Mouse (Mus musculus): ENCODE data around the gene Ubc. TPM values are rescaled to one million over a fixed set of nuclear protein-coding genes. Genes with fewer than 3 reads are reported as not detected.
"Not testable (repeated sequence)": the region's sequence is repeated elsewhere in the genome, so short reads cannot be mapped to it uniquely, and the experiment has no call there.

Ubc gene
- total RNA-seq, 2 experiments from 2014 or later = 810 to 811 TPM

GRCm38 (mm10) chr5:125405546-125406248, 15.7 kb upstream of the Ubc start:
- intact Hi-C loops (cut with DNase I) = loop anchor here (2.0 kb wide), 1 partner anchor 15 kb away; the partner anchor contains the start of gene Ubc
- peak; percentile 89 to 94 for DNase-seq (ENCODE audit: low spot score in 2 of 2)

- intact Hi-C loops (cut with DNase I) = loop anchor here (2.0 kb wide), 1 partner anchor 14 kb away; the partner anchor contains the start of gene Ubc
- peak; percentile 76 to 77 for DNase-seq (ENCODE audit: low spot score in 2 of 2)
Observed at GRCm38 (mm10) chr5:125404903-125405545, 15.0 kb upstream of the Ubc start.

GRCm38 (mm10) chr5:125404536-125404902, 14.5 kb upstream of the Ubc start:
- intact Hi-C loops (cut with DNase I) = loop anchor here (2.0 kb wide), 1 partner anchor 14 kb away; the partner anchor contains the start of gene Ubc
- no peak for DNase-seq (ENCODE audit: low spot score in 2 of 2)

DNA sequence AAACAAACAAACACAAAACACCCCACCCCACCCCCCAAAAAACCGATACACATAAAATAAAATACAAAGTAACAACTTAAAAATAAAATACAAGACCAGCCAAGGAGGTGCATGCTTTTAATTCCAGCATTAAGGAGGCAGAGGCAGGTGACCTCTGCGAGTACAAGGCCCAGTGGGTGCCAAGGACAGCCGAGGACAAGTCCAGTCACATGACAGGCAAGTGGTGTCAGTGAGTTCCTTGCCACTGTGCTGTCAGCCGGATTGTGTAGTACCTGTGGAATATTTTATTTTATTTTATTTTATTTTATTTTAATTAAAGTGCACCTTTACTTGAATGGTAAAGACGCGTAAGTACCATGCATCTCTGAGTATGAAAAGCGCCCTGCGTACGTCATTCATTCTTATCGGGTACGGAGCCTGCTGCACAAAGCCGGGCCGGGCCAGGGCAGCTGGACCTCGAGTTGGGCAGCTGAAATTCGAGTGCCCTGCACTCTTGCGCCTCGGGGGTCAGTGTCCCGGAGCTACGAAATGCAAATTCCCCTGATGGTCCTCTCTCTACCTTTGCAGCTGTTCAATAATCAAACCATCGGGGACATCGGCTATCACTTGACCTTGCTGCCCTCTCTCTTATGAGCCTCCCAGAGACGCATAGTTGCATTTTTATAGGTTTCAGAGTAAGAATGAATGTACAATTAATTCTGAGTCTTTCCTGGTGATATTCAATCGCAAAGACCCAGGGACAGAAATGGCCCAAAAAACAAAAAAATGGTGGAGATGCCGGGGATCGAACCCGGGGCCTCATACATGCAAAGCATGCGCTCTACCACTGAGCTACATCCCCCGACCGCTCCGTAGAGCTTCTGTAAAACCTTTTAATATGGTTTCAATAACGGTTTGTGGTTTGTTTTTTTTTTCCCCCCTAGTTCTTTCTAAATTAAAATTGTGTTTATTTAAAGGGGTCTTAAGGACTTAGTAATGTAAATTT, 13.8 kb upstream of the Ubc start:
- DNase-seq (ENCODE audit: low spot score in 2 of 2) = peak; percentile 76 to 82
- intact Hi-C loops (cut with DNase I) = loop anchor here (2.0 kb wide), 1 partner anchor 13 kb away; the partner anchor contains the start of gene Ubc

DNA sequence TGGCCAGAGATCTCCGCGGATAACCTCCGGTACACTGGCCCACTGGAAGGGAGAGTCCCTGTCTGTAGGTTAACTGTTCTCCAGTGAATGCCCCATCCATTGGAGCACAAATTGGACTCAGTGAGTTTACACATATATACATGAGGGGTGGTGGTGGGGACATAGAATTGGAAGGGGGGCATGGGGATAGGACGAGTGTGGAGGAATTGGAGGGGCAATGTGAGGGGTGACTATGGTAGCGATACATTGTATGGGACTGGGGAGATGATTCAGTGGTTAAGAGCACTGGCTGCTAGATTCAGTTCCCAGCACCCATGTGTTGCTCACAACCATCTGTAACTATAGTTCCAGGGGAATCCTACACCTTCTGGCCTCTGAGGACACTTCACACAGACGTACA, 13.0 kb upstream of the Ubc start:
- intact Hi-C loops (cut with DNase I) = no loop called here
- DNase-seq (ENCODE audit: low spot score in 2 of 2) = no peak

- intact Hi-C loops (cut with DNase I) = no loop called here
- DNase-seq (ENCODE audit: low spot score in 2 of 2) = no peak
Observed at GRCm38 (mm10) chr5:125402476-125402875, 12.5 kb upstream of the Ubc start.

- no peak for DNase-seq (ENCODE audit: low spot score in 2 of 2)
- intact Hi-C loops (cut with DNase I) = no loop called here
Observed at GRCm38 (mm10) chr5:125400903-125401302, 10.9 kb upstream of the Ubc start.

DNA sequence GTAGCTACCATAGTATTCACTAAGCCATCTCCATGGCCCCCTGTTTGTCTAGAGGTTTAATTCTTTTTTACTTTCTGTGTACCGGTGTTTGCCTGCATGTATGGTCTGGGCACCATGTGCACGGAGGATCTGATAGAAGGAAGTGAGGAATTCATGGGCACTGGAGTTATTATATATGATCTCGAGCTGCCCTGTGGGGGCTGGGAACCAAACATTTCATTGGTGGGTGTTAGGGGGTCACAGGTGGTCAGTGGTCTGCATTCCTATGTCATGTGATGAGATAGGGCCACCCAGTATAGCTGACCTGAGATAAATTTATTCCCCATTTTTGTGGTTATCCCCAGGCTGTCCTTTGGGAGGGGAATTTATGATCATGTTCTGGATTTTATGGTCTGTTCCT, 5.0 kb upstream of the Ubc start:
- intact Hi-C loops (cut with DNase I) = no loop called here
- no peak for DNase-seq (ENCODE audit: low spot score in 2 of 2)

DNA sequence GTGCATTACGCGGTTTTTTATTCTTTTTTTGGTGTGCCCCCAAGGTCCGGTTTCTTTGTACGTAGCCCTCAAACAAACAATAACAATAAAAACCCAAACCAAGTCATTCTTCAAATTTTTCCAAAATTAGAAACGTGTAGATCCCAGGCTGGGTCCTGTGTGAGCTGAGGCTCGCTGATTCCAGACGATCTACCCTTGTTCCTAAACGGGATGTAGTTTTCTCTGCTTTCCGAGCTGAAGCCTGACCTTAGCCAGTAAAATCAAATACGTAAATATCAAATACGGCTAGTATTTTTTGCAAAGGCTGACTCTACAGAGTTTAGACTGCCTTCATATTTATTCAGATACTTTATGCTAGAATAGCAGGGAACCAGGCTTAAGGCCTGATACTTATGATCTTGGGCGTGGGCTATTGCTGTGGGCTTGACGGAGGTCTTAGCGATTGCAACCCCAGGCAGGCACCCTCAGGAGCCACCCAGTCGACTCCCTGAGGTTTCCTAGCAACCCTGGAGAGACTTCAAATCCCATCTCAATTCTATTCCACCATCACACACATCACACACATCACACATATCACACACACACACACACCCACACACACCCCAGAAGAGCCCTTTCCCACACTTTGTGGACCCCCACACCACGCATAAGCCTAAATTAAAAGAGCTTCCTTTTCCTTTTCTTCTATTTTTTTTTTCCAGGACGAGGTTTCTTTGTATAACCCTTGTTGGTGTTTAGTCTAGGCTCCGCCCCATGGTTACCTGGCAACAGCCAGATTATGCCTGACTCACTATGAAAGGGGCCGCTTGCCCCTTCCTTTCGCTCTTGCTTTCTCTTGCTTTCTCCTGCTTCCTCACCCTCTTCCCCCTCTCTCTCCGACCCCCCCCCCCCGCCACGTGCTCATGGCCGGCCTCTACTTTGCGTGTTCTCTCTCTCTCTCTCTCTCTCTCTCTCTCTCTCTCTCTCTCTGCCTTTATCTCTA, 3.9 kb upstream of the Ubc start:
- intact Hi-C loops (cut with DNase I) = no loop called here
- peak; percentile 69 to 80 for DNase-seq (ENCODE audit: low spot score in 2 of 2)

DNA sequence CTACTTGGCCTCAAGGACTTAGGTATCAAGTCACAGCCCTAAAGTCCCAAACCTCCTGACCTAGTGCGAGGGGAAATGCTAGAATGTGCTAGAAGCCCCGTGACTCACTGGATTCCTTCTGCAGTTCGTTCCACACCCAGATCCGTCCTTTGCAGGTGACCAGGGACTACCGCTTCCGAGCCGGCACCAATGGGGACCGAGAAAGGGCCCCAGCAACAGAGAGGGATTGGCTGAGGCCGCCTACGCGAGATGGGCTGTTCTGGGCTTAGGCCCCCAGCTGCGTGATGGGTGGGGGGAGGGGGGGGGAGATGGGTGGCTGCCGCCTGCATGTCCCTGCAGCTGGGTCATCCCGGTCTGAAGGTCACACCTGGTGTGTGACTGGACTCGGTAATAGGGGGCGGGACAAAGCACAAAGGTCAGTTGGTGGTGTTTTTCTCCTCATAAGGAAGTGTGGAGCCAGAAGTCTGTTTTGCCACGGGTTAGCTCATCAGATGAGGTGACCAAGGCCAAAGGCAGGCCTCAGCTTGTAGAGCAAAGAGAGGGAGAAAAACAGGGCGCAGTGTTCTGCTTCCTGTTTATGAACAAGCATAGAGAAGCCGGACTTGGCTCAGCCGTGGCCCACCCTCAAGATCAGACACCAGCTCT, 3.1 kb upstream of the Ubc start:
- DNase-seq (ENCODE audit: low spot score in 2 of 2) = peak; percentile 96 to 98
- intact Hi-C loops (cut with DNase I) = no loop called here

DNA sequence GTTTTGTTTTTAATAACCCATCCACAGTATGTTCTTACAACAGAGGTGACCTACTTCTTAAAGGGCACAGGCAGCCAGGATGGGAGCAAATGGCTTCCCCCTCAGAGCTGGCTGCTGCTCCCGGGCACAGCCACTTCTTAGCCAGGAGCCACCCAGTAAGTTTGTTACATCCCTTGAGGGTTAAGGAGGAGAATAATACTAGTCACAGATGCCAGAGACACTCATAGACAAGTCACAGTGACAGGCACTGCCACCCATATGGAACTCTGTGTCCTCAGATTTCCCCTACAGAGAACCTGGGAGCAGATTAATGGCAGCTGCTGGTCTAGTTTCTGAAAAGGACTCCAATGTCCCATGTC, 2.6 kb upstream of the Ubc start:
- intact Hi-C loops (cut with DNase I) = no loop called here
- DNase-seq (ENCODE audit: low spot score in 2 of 2) = no peak

DNA sequence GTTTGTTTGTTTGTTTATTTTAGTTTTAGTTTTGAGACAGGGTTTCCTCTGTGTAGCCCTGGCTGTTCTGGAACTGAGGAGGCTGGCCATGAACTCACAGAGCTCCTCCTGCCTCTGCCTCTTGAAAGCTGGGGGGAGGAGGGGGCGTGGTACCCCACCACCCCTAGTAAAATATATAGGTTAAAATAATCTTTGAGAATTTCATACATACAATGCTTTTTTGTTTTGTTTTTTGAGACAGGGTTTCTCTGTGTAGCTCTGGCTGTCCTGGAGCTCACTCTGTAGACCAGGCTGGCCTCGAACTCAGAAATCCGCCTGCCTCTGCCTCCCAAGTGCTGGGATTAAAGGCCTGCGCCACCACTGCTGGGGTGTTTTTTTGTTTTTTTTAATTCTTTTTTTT, 2.2 kb upstream of the Ubc start:
- DNase-seq (ENCODE audit: low spot score in 2 of 2); intact Hi-C loops (cut with DNase I): not testable (repeated sequence)

DNA sequence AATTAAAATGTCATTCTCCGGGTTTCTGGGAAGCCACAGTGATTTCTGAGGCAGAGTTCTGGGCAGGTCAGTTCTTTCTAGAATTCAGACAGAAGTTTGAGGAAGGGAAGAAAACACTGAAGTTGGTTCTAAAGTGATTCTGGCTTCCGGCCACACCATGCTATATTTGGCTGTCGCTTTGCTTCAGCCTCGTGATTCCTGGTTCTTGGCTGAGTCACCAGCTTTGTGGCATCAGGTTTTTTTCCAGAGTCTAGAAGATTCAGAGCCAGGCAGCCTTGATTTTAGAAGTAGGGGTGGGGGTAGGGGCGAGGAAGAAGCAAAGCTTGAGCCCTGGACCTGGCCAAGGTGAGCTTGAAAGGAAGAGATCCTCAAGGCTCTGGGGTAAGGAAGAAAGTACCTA, 1.6 kb upstream of the Ubc start:
- DNase-seq (ENCODE audit: low spot score in 2 of 2) = peak; percentile 86 to 97
- intact Hi-C loops (cut with DNase I) = loop anchor here (2.0 kb wide), 1 partner anchor 13 kb away; no protein-coding TSS in a partner anchor

DNA sequence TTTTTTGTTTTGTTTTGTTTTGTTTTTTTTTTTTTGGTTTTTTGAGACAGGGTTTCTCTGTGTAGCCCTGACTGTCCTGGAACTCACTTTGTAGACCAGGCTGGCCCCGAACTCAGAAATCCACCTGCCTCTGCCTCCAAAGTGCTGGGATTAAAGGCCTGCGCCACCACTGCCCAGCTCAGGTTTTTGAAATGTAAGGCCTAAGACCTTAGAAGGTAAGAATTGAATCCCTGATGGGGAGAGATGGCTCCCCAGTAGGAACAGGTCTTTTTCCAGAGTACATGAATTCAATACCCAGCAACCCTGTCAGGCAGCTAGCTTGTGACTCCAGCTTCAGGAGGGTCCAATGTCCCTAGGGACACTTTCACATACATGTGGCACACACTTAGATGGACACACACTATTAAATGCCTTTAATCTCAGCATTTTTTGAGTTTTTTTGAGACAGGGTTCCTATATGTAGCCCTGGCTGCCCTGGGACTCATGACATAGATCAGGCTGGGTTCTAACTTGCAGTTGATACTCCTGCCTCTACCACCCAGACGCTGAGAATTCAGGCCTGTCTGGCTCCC, 990 bp upstream of the Ubc start:
- intact Hi-C loops (cut with DNase I) = loop anchor here (2.0 kb wide), 1 partner anchor 14 kb away; no protein-coding TSS in a partner anchor
- DNase-seq (ENCODE audit: low spot score in 2 of 2) = no peak

DNA sequence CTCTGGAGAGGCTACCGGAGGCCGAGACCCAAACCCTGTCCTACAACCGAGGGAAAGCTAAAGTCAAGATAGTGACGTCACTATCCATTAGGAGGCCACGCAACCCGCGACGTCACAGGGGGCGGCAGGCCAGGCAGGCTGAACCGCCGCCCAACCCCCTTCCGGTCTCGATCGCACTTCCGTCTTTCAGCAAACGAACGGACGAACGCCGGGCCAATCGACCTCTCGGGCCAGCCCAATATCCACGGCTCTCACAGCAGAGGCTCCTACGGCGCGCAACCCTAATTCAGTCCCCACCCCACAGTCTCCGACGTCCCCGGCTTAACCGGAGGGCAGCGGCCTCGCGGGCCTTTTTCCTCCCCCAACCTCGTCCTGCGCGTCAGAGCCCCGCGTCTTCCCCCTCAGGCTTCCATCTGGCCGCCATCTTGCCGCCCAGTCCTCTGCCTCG, 847 bp downstream of the Ubc start, which contains the start of gene Gm10382:
TSS of gene Gm10382 (plus strand) at position 192 of the 448 bp plus-strand sequence.
- intact Hi-C loops (cut with DNase I) = no loop called here

DNA sequence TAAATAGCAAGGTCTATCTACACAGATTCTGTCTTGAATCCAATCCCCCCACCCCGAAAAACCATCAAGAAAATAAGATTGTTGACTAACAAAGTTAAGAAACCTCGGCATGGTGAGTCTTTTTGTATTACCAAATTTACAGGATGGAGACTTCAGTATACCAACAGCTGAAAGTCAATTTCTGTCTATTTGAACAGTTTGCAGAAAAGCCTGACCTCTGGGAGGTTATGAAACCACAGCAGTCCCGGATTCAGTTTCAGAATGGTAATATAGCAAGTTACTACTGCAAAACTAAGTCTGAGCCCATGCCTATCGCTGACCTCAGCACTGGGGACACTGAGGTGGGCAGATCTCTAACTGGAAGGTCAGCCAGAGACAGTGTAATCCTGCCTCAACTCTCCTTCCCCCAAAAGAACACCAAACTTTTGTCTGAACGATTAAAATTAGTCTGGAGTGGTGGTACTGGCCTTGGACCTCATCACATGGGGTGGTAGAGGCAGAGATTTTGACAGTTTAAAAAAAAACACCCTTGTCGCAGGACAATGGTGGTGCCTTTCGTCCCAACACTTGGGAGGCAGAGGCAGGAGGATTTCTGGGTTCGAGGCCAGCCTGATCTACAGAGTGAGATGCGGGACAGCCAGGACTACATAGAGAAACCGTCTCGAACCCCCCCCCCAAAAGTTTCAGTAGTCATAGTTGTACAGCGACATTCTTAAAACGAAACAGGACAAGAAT, 1.5 kb downstream of the Ubc start:
- intact Hi-C loops (cut with DNase I) = no loop called here
- no peak for DNase-seq (ENCODE audit: low spot score in 2 of 2)

More for the DNA sequence above, 847 bp downstream of the Ubc start, which contains the start of gene Gm10382:
- peak; percentile 77 to 78 for DNase-seq (ENCODE audit: low spot score in 2 of 2)

DNA sequence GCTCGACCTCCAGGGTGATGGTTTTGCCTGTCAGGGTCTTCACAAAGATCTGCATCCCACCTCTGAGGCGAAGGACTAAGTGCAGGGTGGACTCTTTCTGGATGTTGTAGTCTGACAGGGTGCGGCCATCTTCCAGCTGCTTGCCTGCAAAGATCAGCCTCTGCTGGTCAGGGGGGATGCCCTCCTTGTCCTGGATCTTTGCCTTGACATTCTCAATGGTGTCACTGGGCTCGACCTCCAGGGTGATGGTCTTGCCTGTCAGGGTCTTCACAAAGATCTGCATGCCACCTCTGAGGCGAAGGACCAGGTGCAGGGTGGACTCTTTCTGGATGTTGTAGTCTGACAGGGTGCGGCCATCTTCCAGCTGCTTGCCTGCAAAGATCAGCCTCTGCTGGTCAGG, 2.7 kb downstream of the Ubc start:
- DNase-seq (ENCODE audit: low spot score in 2 of 2); intact Hi-C loops (cut with DNase I): not testable (repeated sequence)

All from left cerebral cortex, postnatal 25 days (tissue).